Mouse (Mus musculus): Measurements from ENCODE around the gene Nup210l. TPM values are rescaled to one million over a fixed set of nuclear protein-coding genes. Genes with fewer than 3 reads are reported as not detected.
A peak's percentile ranks its signal among the peaks of the same experiment; 100 is the strongest.
"Not testable (repeated sequence)": the region's sequence is repeated elsewhere in the genome, so short reads cannot be mapped to it uniquely, and the experiment has no call there.

The Nup210l gene
- polyA plus RNA-seq, 1 experiment = 0.56 TPM

DNA sequence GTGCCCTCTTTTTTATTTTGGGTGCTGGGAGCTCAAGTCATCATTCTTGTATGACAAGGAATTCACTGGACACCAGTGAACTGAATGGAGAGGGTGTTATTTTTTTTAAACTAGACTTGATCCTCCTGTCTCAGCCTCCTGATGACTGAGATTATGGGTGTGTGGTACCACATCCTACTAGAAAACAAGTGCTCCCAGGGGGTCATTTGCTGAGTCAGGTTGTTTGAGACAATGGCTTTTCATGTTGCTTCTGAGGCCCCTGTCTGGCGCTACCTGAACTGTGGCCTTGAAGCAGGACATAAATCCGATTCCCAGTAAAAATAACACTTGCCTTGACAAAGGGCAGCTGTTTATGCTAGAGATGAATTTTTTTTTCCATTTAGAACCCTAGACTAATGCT, 756 bp upstream of the Nup210l start:
- no peak for DNase-seq (ENCODE audit: low read depth in 1 of 2, low spot score in 2 of 2)
- peaks cover 13% of the 10 kb centered on the region for H3K36me3 ChIP-seq (ENCODE audit: control insufficient read depth, insufficient read depth, low read length)
- no peaks in the 10 kb centered on the region for H3K4me1 ChIP-seq (ENCODE audit: control insufficient read depth, insufficient read depth, insufficient read length)
- 89% methylated on average over 2 of the region's 2 CpGs for WGBS
- no peak overlapping the region for H3K27ac ChIP-seq (ENCODE audit: insufficient read depth, low read length)
- H3K4me3 ChIP-seq (ENCODE audit: extremely low read depth, insufficient read depth, insufficient read length) = no peak overlapping the region
- no peaks in the 10 kb centered on the region for H3K27me3 ChIP-seq (ENCODE audit: control insufficient read depth, insufficient read depth, low read length)
- no peak for TF ChIP-seq CTCF (IDR thresholded peaks at IDR 0.05; ENCODE audit: extremely low read depth, insufficient read depth, insufficient read length, insufficient replicate concordance)
- TF ChIP-seq POLR2A (IDR thresholded peaks at IDR 0.05; ENCODE audit: low read depth, low read length) = no peak

DNA sequence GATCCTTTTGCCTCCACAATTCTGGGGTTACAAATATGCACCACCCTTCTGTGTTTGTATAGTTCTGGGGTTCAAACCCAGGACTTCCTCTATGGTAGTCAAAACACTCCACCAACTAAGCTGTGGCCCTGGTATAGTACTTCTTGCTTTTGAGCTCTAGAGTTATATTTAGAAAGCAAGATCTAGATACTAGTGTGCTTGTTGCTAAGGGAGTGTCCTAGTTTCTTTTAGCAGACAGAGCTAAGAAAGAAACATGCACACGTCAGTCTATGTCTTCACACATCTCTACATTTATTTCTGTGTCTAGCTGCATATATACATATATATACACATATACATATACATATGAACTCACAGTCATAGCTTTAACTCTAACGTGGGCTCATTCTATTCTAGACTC, 7.8 kb downstream of the Nup210l start:
- peak in 1 of 2 experiments; percentile 21 for DNase-seq (ENCODE audit: low read depth in 1 of 2, low spot score in 2 of 2)
- WGBS = 35% methylated on average over 2 of the region's 2 CpGs
- H3K27ac ChIP-seq (ENCODE audit: insufficient read depth, low read length) = no peak overlapping the region
- no peaks in the 10 kb centered on the region for H3K36me3 ChIP-seq (ENCODE audit: control insufficient read depth, insufficient read depth, low read length)
- TF ChIP-seq CTCF (IDR thresholded peaks at IDR 0.05; ENCODE audit: extremely low read depth, insufficient read depth, insufficient read length, insufficient replicate concordance) (no peak), POLR2A (IDR thresholded peaks at IDR 0.05; ENCODE audit: low read depth, low read length) (no peak)
- no peaks in the 10 kb centered on the region for H3K27me3 ChIP-seq (ENCODE audit: control insufficient read depth, insufficient read depth, low read length)
- no peak overlapping the region for H3K4me3 ChIP-seq (ENCODE audit: extremely low read depth, insufficient read depth, insufficient read length)
- peaks cover 4% of the 10 kb centered on the region; the same call in 1 of the 2 replicates for H3K4me1 ChIP-seq (ENCODE audit: control insufficient read depth, insufficient read depth, insufficient read length)

DNA sequence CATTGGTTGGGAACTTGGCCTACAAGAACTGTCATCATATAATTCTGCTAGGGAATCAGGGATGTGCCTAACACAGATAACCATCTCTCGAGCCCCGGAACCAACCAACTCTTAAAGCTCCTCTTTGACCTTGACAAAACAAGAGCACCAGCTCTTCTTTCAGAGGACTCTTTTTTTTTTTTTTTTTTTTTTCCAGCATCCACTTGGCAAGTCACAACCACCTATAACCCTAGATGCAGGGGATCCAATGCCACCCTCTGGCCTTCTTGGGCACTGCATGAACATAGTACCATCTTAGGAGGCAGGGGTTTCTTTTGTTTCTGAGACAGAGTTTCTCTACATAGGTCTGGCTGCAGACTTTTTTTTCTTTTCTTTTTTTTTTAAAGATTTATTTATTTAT, 10.4 kb downstream of the Nup210l start:
- peak in 1 of 2 experiments; percentile 26 for DNase-seq (ENCODE audit: low read depth in 1 of 2, low spot score in 2 of 2)
- Histone ChIP-seq H3K36me3 (ENCODE audit: control insufficient read depth, insufficient read depth, low read length) (no peaks in the 10 kb centered on the region), H3K27me3 (ENCODE audit: control insufficient read depth, insufficient read depth, low read length) (no peaks in the 10 kb centered on the region), H3K4me1 (ENCODE audit: control insufficient read depth, insufficient read depth, insufficient read length) (peaks cover 4% of the 10 kb centered on the region; the same call in 1 of the 2 replicates), H3K27ac (ENCODE audit: insufficient read depth, low read length) (no peak overlapping the region), H3K4me3 (ENCODE audit: extremely low read depth, insufficient read depth, insufficient read length) (no peak overlapping the region)
- no peak for TF ChIP-seq POLR2A (IDR thresholded peaks at IDR 0.05; ENCODE audit: low read depth, low read length)
- TF ChIP-seq CTCF (IDR thresholded peaks at IDR 0.05; ENCODE audit: extremely low read depth, insufficient read depth, insufficient read length, insufficient replicate concordance) = peak; percentile 8; the same call in 1 of the 2 replicates
- 77% methylated on average over 2 of the region's 2 CpGs for WGBS

DNA sequence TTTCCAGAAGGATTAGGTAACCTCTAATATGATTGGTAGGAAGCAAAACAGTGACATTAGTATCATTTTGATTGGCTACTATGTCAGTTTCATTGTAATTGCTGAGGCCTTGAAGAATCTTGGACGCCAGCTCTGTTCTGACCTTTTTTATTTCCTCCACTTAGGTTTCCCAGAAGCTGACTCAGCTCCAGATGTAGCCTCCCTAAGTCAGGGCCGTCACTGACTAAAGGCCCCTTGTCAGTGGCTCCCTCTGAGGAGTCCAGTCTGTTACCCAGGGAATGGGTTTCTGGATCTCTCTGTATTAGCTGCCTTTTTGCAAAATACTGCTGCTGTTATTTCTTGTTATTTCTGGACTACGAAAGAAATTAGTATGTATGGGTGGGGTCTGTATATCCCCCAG, 11.6 kb downstream of the Nup210l start:
- Histone ChIP-seq H3K27me3 (ENCODE audit: control insufficient read depth, insufficient read depth, low read length) (no peaks in the 10 kb centered on the region), H3K36me3 (ENCODE audit: control insufficient read depth, insufficient read depth, low read length) (no peaks in the 10 kb centered on the region), H3K4me1 (ENCODE audit: control insufficient read depth, insufficient read depth, insufficient read length) (peaks cover 4% of the 10 kb centered on the region; the same call in 1 of the 2 replicates), H3K4me3 (ENCODE audit: extremely low read depth, insufficient read depth, insufficient read length) (no peak overlapping the region), H3K27ac (ENCODE audit: insufficient read depth, low read length) (no peak overlapping the region)
- DNase-seq (ENCODE audit: low read depth in 1 of 2, low spot score in 2 of 2) = no peak
- no peak for TF ChIP-seq CTCF (IDR thresholded peaks at IDR 0.05; ENCODE audit: extremely low read depth, insufficient read depth, insufficient read length, insufficient replicate concordance)
- no peak for TF ChIP-seq POLR2A (IDR thresholded peaks at IDR 0.05; ENCODE audit: low read depth, low read length)
- 71% methylated on average over 3 of the region's 3 CpGs for WGBS

DNA sequence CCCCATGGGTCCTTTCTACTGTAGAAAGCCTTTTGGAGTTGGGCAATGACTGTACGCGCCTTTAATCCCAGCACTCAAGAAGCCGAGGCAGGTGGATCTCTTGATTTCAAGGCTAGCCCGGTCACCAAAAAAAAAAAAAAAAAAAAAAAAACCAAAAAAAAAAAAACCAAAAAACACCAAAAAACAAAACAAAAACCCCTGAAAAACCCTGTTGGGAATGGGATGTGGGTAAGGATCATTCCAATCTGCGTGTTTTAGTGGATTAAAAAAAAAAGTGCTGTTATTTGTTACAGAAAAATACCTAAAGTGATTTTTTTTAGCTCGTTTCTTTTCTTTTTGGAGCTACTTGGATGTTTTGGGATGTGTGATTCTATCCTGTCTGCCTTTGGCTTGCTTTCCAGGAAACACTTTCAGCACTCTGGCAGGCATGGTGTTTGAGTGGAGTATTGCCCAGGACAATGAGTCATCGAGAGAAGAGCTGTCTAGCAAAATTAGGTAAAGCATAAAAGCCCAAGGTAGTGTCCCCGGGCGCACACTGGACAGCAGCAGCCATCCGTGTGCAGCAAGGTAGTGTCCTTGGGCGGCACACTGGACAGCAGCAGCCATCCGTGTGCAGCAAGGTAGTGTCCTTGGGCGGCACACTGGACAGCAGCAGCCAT, 14.3 kb downstream of the Nup210l start:
- Histone ChIP-seq H3K4me1 (ENCODE audit: control insufficient read depth, insufficient read depth, insufficient read length) (peaks cover 3% of the 10 kb centered on the region; the same call in 1 of the 2 replicates), H3K4me3 (ENCODE audit: extremely low read depth, insufficient read depth, insufficient read length) (no peak overlapping the region), H3K27ac (ENCODE audit: insufficient read depth, low read length) (no peak overlapping the region), H3K27me3 (ENCODE audit: control insufficient read depth, insufficient read depth, low read length) (no peaks in the 10 kb centered on the region), H3K36me3 (ENCODE audit: control insufficient read depth, insufficient read depth, low read length) (no peaks in the 10 kb centered on the region)
- DNase-seq (ENCODE audit: low read depth in 1 of 2, low spot score in 2 of 2) = no peak
- 87% methylated on average over 13 of the region's 13 CpGs for WGBS
- TF ChIP-seq CTCF (IDR thresholded peaks at IDR 0.05; ENCODE audit: extremely low read depth, insufficient read depth, insufficient read length, insufficient replicate concordance) (no peak), POLR2A (IDR thresholded peaks at IDR 0.05; ENCODE audit: low read depth, low read length) (no peak)

DNA sequence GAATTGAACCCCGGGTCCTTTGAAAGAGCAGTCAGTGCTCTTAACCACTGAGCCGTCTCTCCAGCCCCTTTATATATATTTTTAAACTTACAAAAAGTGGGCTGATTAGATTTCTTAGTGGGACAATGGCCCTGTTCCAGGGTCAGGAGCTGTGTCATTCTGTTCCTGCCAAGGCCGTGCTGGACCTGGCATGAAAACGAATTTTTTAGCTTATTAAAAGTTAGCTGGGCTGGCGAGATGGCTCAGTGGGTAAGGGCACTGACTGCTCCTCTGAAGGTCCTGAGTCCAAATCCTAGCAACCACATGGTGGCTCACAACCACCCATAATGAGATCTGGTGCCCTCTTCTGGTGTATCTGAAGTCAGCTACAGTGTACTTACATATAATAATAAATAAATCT, 18.1 kb downstream of the Nup210l start:
- H3K27ac ChIP-seq (ENCODE audit: insufficient read depth, low read length); H3K27me3 ChIP-seq (ENCODE audit: control insufficient read depth, insufficient read depth, low read length); H3K4me3 ChIP-seq (ENCODE audit: extremely low read depth, insufficient read depth, insufficient read length); DNase-seq (ENCODE audit: low read depth in 1 of 2, low spot score in 2 of 2); H3K36me3 ChIP-seq (ENCODE audit: control insufficient read depth, insufficient read depth, low read length); H3K4me1 ChIP-seq (ENCODE audit: control insufficient read depth, insufficient read depth, insufficient read length): not testable (repeated sequence)
- 78% methylated on average over 5 of the region's 5 CpGs for whole genome bisulfite sequencing

DNA sequence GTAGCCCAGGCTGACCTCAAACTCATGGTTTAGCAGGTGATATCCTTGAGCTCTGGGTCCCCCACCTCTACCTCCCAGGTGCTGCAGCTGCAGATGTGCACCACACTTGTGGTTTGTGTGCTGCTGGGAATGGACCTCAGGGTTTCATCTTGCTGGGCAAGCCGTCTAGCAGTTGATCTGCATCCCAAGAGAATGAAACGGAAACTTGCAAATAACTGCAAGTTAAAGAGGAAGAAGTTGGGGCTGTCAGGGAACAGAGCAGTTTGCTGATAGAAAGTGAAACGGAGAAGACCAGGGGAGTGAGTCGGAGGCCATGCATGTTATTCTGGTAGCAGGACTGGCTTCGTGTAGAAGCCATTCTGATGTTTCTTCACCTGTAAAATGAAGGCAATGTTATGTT, 21.8 kb downstream of the Nup210l start:
- Histone ChIP-seq H3K36me3 (ENCODE audit: control insufficient read depth, insufficient read depth, low read length) (no peaks in the 10 kb centered on the region), H3K27me3 (ENCODE audit: control insufficient read depth, insufficient read depth, low read length) (no peaks in the 10 kb centered on the region), H3K27ac (ENCODE audit: insufficient read depth, low read length) (peak overlapping the region; percentile 45), H3K4me1 (ENCODE audit: control insufficient read depth, insufficient read depth, insufficient read length) (peaks cover 3% of the 10 kb centered on the region; the same call in 1 of the 2 replicates), H3K4me3 (ENCODE audit: extremely low read depth, insufficient read depth, insufficient read length) (peak overlapping the region; percentile 10; the same call in 1 of the 2 replicates)
- TF ChIP-seq POLR2A (IDR thresholded peaks at IDR 0.05; ENCODE audit: low read depth, low read length) (no peak), CTCF (IDR thresholded peaks at IDR 0.05; ENCODE audit: extremely low read depth, insufficient read depth, insufficient read length, insufficient replicate concordance) (no peak)
- peak; percentile 29 to 50 for DNase-seq (ENCODE audit: low read depth in 1 of 2, low spot score in 2 of 2)
- WGBS = 4% methylated on average over 5 of the region's 5 CpGs

Measured in spleen, adult 2 months (tissue).